ENCODE assay signal across 9 mouse cellular contexts in the genomic region with DNA sequence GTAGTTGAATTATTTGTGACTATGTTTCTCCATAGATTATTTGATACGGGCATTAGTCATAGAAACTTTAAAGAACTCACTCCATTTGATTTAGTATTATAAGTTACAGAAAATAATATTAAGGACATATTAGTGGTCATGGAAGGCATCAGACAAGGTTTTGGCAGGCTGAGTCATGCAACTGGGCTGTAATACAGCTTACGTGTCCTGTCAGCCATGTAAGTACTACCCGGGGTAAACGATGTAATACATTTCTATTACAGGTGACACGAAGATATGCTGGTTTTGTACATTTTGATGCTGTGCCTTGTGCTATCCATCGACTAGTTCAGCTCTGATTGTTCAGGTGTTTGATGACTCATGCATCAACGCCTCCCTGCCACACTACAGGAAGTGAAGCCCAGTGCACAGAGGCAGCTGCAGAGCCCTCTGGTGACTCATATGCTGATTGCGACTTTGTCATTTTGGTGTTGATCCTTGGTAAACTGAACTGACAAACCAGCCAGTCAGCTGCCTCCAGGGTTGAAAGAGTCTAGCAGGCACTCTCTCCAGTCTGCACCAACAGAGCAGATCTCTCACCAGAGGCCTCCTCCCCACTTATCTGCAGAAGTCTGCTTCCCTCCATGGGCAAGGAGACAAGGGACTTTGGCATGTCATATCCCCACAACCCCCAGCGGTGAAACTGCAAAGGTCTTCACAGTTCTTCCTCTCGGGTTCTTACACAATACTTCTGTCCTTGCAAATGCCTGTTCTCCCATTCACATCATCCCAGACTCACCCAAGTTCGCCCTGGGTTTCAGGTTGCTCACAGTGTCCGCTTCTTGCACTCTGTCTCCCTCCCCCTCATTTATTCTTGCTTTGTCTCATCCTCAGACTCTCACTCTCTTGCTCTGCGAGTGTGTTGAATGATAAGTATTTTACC.
A peak's percentile ranks its signal among the peaks of the same experiment; 100 is the strongest.
DNase-seq lines count a peak whose midpoint lies in the region; ATAC-seq and TF ChIP-seq lines count a peak whose summit lies in the region.
"Had no signal": no experiment of that assay in that cellular context is flagged by ENCODE, and none has a peak within 500 bp of the region (broad histone marks: within the 10 kb centered on the region; RNA-seq: fewer than 3 reads in every experiment).

No protein-coding gene starts in this region.

- no peak for DNase-seq in hindbrain, postnatal 0 days (ENCODE audit: low spot score)
- peak; percentile 10 for DNase-seq in thymus, postnatal 14 days
- no peak for DNase-seq in thymus, postnatal 10 days (ENCODE audit: low spot score in 2 of 2)
- DNase-seq in c-Kit-positive CD71-negative TER-119-negative erythroid progenitor cells, embryonic 14.5 days (ENCODE audit: low read depth): peak; percentile 38
- no peak for DNase-seq in heart, adult 8-10 months (ENCODE audit: low spot score)

- ATAC-seq in hindbrain, postnatal 0 days: peak; percentile 58; the same call in 1 of the 2 replicates
- ATAC-seq in hindbrain, embryonic 16.5 days: no peak
- peak; percentile 93 for ATAC-seq in stomach, embryonic 15.5 days (ENCODE audit: insufficient read depth, low FRiP score, low read depth)
- no peak for ATAC-seq in midbrain, embryonic 13.5 days

- TF ChIP-seq CTCF in hindbrain, postnatal 0 days (IDR thresholded peaks at IDR 0.05; ENCODE audit: low read depth): 0 out of 2 replicates have a peak, but pooled peaks have one; percentile 11

- no peaks in the 10 kb centered on the region for H3K9me3 ChIP-seq in hindbrain, postnatal 0 days (ENCODE audit: low read length)
- H3K9me3 ChIP-seq in hindbrain, embryonic 16.5 days (ENCODE audit: control insufficient read depth, low read length): no peaks in the 10 kb centered on the region
- H3K9me3 ChIP-seq in stomach, embryonic 15.5 days: no peaks in the 10 kb centered on the region
- H3K9me3 ChIP-seq in midbrain, embryonic 13.5 days: no peaks in the 10 kb centered on the region

- H3K4me1 ChIP-seq in hindbrain, postnatal 0 days (ENCODE audit: insufficient read depth, low read length): no peaks in the 10 kb centered on the region
- H3K4me1 ChIP-seq in hindbrain, embryonic 16.5 days (ENCODE audit: control insufficient read depth, insufficient read depth, low read depth, low read length): no peaks in the 10 kb centered on the region
- no peaks in the 10 kb centered on the region for H3K4me1 ChIP-seq in stomach, embryonic 15.5 days
- H3K4me1 ChIP-seq in midbrain, embryonic 13.5 days (replicated peaks): no peaks in the 10 kb centered on the region

- no peak overlapping the region for H3K4me2 ChIP-seq in hindbrain, postnatal 0 days (ENCODE audit: low read depth, low read length)
- no peak overlapping the region for H3K4me2 ChIP-seq in hindbrain, embryonic 16.5 days (ENCODE audit: low read length)
- no peak overlapping the region for H3K4me2 ChIP-seq in stomach, embryonic 15.5 days
- H3K4me2 ChIP-seq in midbrain, embryonic 13.5 days (replicated peaks): no peak overlapping the region

- H3K27me3 ChIP-seq in hindbrain, postnatal 0 days (ENCODE audit: insufficient read depth, low read length): no peaks in the 10 kb centered on the region
- H3K27me3 ChIP-seq in hindbrain, embryonic 16.5 days (replicated peaks; ENCODE audit: control insufficient read depth, insufficient read depth, low read length): no peaks in the 10 kb centered on the region
- H3K27me3 ChIP-seq in stomach, embryonic 15.5 days (replicated peaks): no peaks in the 10 kb centered on the region
- no peaks in the 10 kb centered on the region for H3K27me3 ChIP-seq in midbrain, embryonic 13.5 days

- no peak overlapping the region for H3K4me3 ChIP-seq in hindbrain, postnatal 0 days (ENCODE audit: low read length)
- H3K4me3 ChIP-seq in hindbrain, embryonic 16.5 days (ENCODE audit: low read length): no peak overlapping the region
- no peak overlapping the region for H3K4me3 ChIP-seq in stomach, embryonic 15.5 days (replicated peaks)
- no peak overlapping the region for H3K4me3 ChIP-seq in midbrain, embryonic 13.5 days (replicated peaks)

- WGBS in hindbrain, postnatal 0 days: 75% methylated on average over 13 of the region's 13 CpGs
- 74% methylated on average over 13 of the region's 13 CpGs for WGBS in hindbrain, embryonic 16.5 days
- WGBS in stomach, embryonic 15.5 days: 59% methylated on average over 13 of the region's 13 CpGs
- 76% methylated on average over 13 of the region's 13 CpGs for WGBS in midbrain, embryonic 13.5 days

- no peaks in the 10 kb centered on the region for H3K36me3 ChIP-seq in hindbrain, postnatal 0 days (ENCODE audit: insufficient read depth, low read length)
- no peaks in the 10 kb centered on the region for H3K36me3 ChIP-seq in hindbrain, embryonic 16.5 days (ENCODE audit: control insufficient read depth, insufficient read depth, low read length)
- H3K36me3 ChIP-seq in stomach, embryonic 15.5 days: no peaks in the 10 kb centered on the region
- H3K36me3 ChIP-seq in midbrain, embryonic 13.5 days: no peaks in the 10 kb centered on the region

- no peak overlapping the region for H3K9ac ChIP-seq in hindbrain, postnatal 0 days (replicated peaks; ENCODE audit: low read length)
- no peak overlapping the region for H3K9ac ChIP-seq in hindbrain, embryonic 16.5 days (ENCODE audit: low read depth, low read length)
- no peak overlapping the region for H3K9ac ChIP-seq in stomach, embryonic 15.5 days
- H3K9ac ChIP-seq in midbrain, embryonic 13.5 days (replicated peaks): no peak overlapping the region

- no peak overlapping the region for H3K27ac ChIP-seq in hindbrain, postnatal 0 days
- no peak overlapping the region for H3K27ac ChIP-seq in hindbrain, embryonic 16.5 days (ENCODE audit: low read depth, low read length)
- peak overlapping the region; percentile 35; the same call in 1 of the 2 replicates for H3K27ac ChIP-seq in stomach, embryonic 15.5 days
- no peak overlapping the region for H3K27ac ChIP-seq in midbrain, embryonic 13.5 days
- H3K27ac ChIP-seq: macrophage had no signal

Comparison
In these comparisons a context has a peak if more than half of its experiments do, and no peak if none do; other contexts are left out.
1. ATAC-seq: peak in hindbrain, postnatal 0 days (single experiment) and stomach, embryonic 15.5 days (single experiment); none in hindbrain, embryonic 16.5 days (single experiment) and midbrain, embryonic 13.5 days (single experiment).
2. DNase-seq: peak in thymus, postnatal 14 days (single experiment) and c-Kit-positive CD71-negative TER-119-negative erythroid progenitor cells, embryonic 14.5 days (single experiment); none in hindbrain, postnatal 0 days (single experiment), thymus, postnatal 10 days (0 of 2) and heart, adult 8-10 months (single experiment).